Mouse (Mus musculus): ENCODE measurements at regions not wholly inside any gene's neighbourhood (a gene's known extent, or its start where the extent isn't known, plus 50 kb on each side); places are given as distances from the start of the nearest gene placed in this dataset.

GRCm38 (mm10) chr5:64447847-64448246 is 291.7 kb downstream of the Tbc1d1 start:
- no peak for TF ChIP-seq POLR2AphosphoS5 (IDR thresholded peaks at IDR 0.05; ENCODE audit: borderline replicate concordance, low read depth, low read length)
- no peak for TF ChIP-seq CTCF (IDR thresholded peaks at IDR 0.05 in 2 of 3, conservative IDR thresholded peaks at IDR 0.05 in 1 of 3; ENCODE audit: control insufficient read depth in 1 of 3, insufficient read depth in 1 of 3, low read depth in 2 of 3, low read length in 3 of 3, poor library complexity in 1 of 3, severe bottlenecking in 1 of 3)
- no peak for TF ChIP-seq JUND (IDR thresholded peaks at IDR 0.05; ENCODE audit: low read depth, low read length)
- TF ChIP-seq CHD2 (IDR thresholded peaks at IDR 0.05; ENCODE audit: low read length), result no peak
- no peak for TF ChIP-seq GATA1 (IDR thresholded peaks at IDR 0.05; ENCODE audit: low read depth, low read length)

Measured in MEL (cell line).